Mouse (Mus musculus): Measurements from ENCODE around the gene Il31.

Il31 gene

GRCm38 (mm10) chr5:123470784-123471400, 18.4 kb downstream of the Il31 start:
- no peak for DNase-seq

GRCm38 (mm10) chr5:123464638-123465037, 24.7 kb downstream of the Il31 start:
- DNase-seq, result no peak

- DNase-seq, result no peak
Observed at GRCm38 (mm10) chr5:123461420-123461819, 27.9 kb downstream of the Il31 start.

- DNase-seq, result no peak
Observed at GRCm38 (mm10) chr5:123451886-123452285, 37.4 kb downstream of the Il31 start.

GRCm38 (mm10) chr5:123444849-123445334, 44.4 kb downstream of the Il31 start:
- peak; percentile 84 for DNase-seq

- peak; percentile 96 for DNase-seq
Observed at GRCm38 (mm10) chr5:123444069-123444468, 45.2 kb downstream of the Il31 start.

- no peak for DNase-seq
Observed at GRCm38 (mm10) chr5:123442283-123442682, 47.0 kb downstream of the Il31 start.

GRCm38 (mm10) chr5:123440664-123441063, 48.6 kb downstream of the Il31 start:
- DNase-seq, result no peak

- peak; percentile 86 for DNase-seq
Observed at GRCm38 (mm10) chr5:123439941-123440340, 49.3 kb downstream of the Il31 start.

GRCm38 (mm10) chr5:123439312-123439711, 50.0 kb downstream of the Il31 start:
- DNase-seq, result peak; percentile 82

- no peak for DNase-seq
Observed at GRCm38 (mm10) chr5:123438381-123438780, 50.9 kb downstream of the Il31 start.

GRCm38 (mm10) chr5:123436780-123437175, 52.5 kb downstream of the Il31 start:
- peak; percentile 91 for DNase-seq

GRCm38 (mm10) chr5:123436071-123436779, 53.1 kb downstream of the Il31 start:
- peak; percentile 97 for DNase-seq

GRCm38 (mm10) chr5:123432305-123432874, 56.9 kb downstream of the Il31 start:
- no peak for DNase-seq

GRCm38 (mm10) chr5:123431524-123432304, 57.6 kb downstream of the Il31 start:
- DNase-seq, result peak; percentile 98

Measured in heart, adult 11 months (tissue).